16 mouse cellular contexts compared by ENCODE assay signal in the genomic region with DNA sequence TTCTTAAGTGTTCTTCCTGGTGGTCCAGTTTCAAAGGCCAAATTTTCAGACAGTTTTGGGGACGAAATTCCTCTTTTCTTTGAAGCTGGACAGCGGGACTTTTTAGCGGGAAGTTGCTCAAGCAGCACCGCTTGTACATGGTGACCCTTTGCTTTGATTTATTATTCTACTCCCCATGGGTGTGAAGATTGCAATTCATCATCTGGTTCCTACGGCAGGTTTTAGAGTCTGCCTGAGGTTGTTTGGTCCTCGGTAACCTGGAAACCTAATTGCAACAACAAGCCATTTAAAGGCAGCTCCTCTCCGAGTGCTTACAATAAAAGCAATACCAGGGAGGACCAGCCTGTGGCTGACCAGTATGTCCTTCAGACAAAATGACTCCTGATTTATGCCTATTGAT. TPM values are rescaled to one million over a fixed set of nuclear protein-coding genes. Genes with fewer than 3 reads are reported as not detected.
DNase-seq lines count a peak whose midpoint lies in the region; ATAC-seq lines count a peak whose summit lies in the region.
"Had no signal": no experiment of that assay in that cellular context is flagged by ENCODE, and none has a peak within 500 bp of the region (broad histone marks: within the 10 kb centered on the region; RNA-seq: fewer than 3 reads in every experiment).

No protein-coding gene starts in this region.

- H3K4me3 ChIP-seq in kidney, embryonic 15.5 days (replicated peaks): no peak overlapping the region
- H3K4me3 ChIP-seq in intestine, embryonic 16.5 days (ENCODE audit: low read length): no peak overlapping the region
- H3K4me3 ChIP-seq: embryonic facial prominence, embryonic 13.5 days; forebrain, embryonic 15.5 days; heart, embryonic 13.5 days; myocyte had no signal

- no peaks in the 10 kb centered on the region for H3K9me3 ChIP-seq in kidney, embryonic 15.5 days (replicated peaks)
- H3K9me3 ChIP-seq in intestine, embryonic 16.5 days (ENCODE audit: control insufficient read depth, low read length): no peaks in the 10 kb centered on the region
- H3K9me3 ChIP-seq: embryonic facial prominence, embryonic 13.5 days; forebrain, embryonic 15.5 days; heart, embryonic 13.5 days had no signal

- H3K9ac ChIP-seq in kidney, embryonic 15.5 days: no peak overlapping the region
- no peak overlapping the region for H3K9ac ChIP-seq in intestine, embryonic 16.5 days (ENCODE audit: low read depth, low read length)
- H3K9ac ChIP-seq: embryonic facial prominence, embryonic 13.5 days; forebrain, embryonic 15.5 days; heart, embryonic 13.5 days had no signal

- H3K36me3 ChIP-seq in kidney, embryonic 15.5 days: no peaks in the 10 kb centered on the region
- H3K36me3 ChIP-seq in intestine, embryonic 16.5 days (ENCODE audit: control insufficient read depth, insufficient read depth, low read length): no peaks in the 10 kb centered on the region
- H3K36me3 ChIP-seq: embryonic facial prominence, embryonic 13.5 days; forebrain, embryonic 15.5 days; heart, embryonic 13.5 days had no signal

- peak overlapping the region; percentile 33 for H3K4me2 ChIP-seq in kidney, embryonic 15.5 days
- H3K4me2 ChIP-seq in intestine, embryonic 16.5 days (ENCODE audit: low read depth, low read length): no peak overlapping the region
- H3K4me2 ChIP-seq: embryonic facial prominence, embryonic 13.5 days; forebrain, embryonic 15.5 days; heart, embryonic 13.5 days had no signal

- peaks cover 3% of the 10 kb centered on the region; the same call in 1 of the 2 replicates for H3K27me3 ChIP-seq in kidney, embryonic 15.5 days
- no peaks in the 10 kb centered on the region for H3K27me3 ChIP-seq in intestine, embryonic 16.5 days (replicated peaks; ENCODE audit: control insufficient read depth, insufficient read depth, low read length)
- H3K27me3 ChIP-seq: forebrain, embryonic 15.5 days; heart, embryonic 13.5 days had no signal

- H3K27ac ChIP-seq in kidney, embryonic 15.5 days: peak overlapping the region; percentile 28; the same call in 1 of the 2 replicates
- no peak overlapping the region for H3K27ac ChIP-seq in intestine, embryonic 16.5 days (ENCODE audit: low read length)
- H3K27ac ChIP-seq: embryonic facial prominence, embryonic 13.5 days; forebrain, embryonic 15.5 days; heart, embryonic 13.5 days; macrophage had no signal

- DNase-seq in adrenal gland, postnatal 10 days: peak; percentile 17
- DNase-seq in adrenal gland, postnatal 25 days: no peak
- DNase-seq in kidney, adult 11 months: no peak
- DNase-seq in embryo, embryonic 9.5 days (ENCODE audit: extremely low spot score): peak; percentile 54
- peak; percentile 80 for DNase-seq in mesoderm, embryonic 11.5 days (ENCODE audit: low read depth, low spot score)
- DNase-seq in urinary bladder, adult 18-20 months (ENCODE audit: low spot score in 2 of 2): no peak
- DNase-seq: cerebellum, adult 2 months; gastrocnemius, postnatal 14 days; lung, adult 18-20 months had no signal

- ATAC-seq in kidney, embryonic 15.5 days (replicated peaks; ENCODE audit: low FRiP score): peak; percentile 85
- no peak for ATAC-seq in intestine, embryonic 16.5 days
- ATAC-seq: forebrain, embryonic 15.5 days had no signal

- 2% methylated on average over 7 of the region's 7 CpGs for WGBS in kidney, embryonic 15.5 days
- WGBS in intestine, embryonic 16.5 days: 18% methylated on average over 7 of the region's 7 CpGs

- peaks cover 20% of the 10 kb centered on the region for H3K4me1 ChIP-seq in kidney, embryonic 15.5 days
- H3K4me1 ChIP-seq in intestine, embryonic 16.5 days (ENCODE audit: control insufficient read depth, insufficient read depth, low read length): no peaks in the 10 kb centered on the region
- H3K4me1 ChIP-seq: embryonic facial prominence, embryonic 13.5 days; forebrain, embryonic 15.5 days; heart, embryonic 13.5 days had no signal

RNA-seq across cellular contexts. Expression of a gene that starts 21.5 kb away (rescaled TPM):
- total RNA-seq in adrenal gland, postnatal 10 days (2021): under 1 TPM; 0.58 to 0.99 TPM
- total RNA-seq in adrenal gland, postnatal 25 days (2021): 0.43 TPM in 1 of 2 replicates, not detected in the other
- 40.0 and 45.1 TPM in 2 replicates for polyA plus RNA-seq in kidney, embryonic 15.5 days (2015; fragmentation: Nextera tagmentation; extraction: Ambion mirVana)
- 0.45 and 0.98 TPM in 2 replicates for polyA plus RNA-seq in intestine, embryonic 16.5 days (2015; fragmentation: Nextera tagmentation; extraction: Ambion mirVana)
- total RNA-seq: gastrocnemius, postnatal 14 days had no signal
- polyA plus RNA-seq: macrophage had no signal

RNA-seq across cellular contexts. Expression of a gene that starts 57.1 kb away (rescaled TPM):
- total RNA-seq in adrenal gland, postnatal 10 days (2021): 10 to 100 TPM; 45.6 to 73.5 TPM
- 79.4 and 86.8 TPM in 2 replicates for total RNA-seq in adrenal gland, postnatal 25 days (2021)
- polyA plus RNA-seq in kidney, embryonic 15.5 days (2015; fragmentation: Nextera tagmentation; extraction: Ambion mirVana): 15.1 and 17.4 TPM in 2 replicates
- polyA plus RNA-seq in intestine, embryonic 16.5 days (2015; fragmentation: Nextera tagmentation; extraction: Ambion mirVana): 15.8 and 17.1 TPM in 2 replicates

Comparison
In these comparisons a context has a peak if more than half of its experiments do, and no peak if none do; other contexts are left out.
1. DNase-seq: peak in adrenal gland, postnatal 10 days (single experiment), embryo, embryonic 9.5 days (single experiment) and mesoderm, embryonic 11.5 days (single experiment); none in adrenal gland, postnatal 25 days (single experiment), kidney, adult 11 months (single experiment) and urinary bladder, adult 18-20 months (0 of 2).